22 mouse cellular contexts compared by ENCODE assay signal in the genomic region with DNA sequence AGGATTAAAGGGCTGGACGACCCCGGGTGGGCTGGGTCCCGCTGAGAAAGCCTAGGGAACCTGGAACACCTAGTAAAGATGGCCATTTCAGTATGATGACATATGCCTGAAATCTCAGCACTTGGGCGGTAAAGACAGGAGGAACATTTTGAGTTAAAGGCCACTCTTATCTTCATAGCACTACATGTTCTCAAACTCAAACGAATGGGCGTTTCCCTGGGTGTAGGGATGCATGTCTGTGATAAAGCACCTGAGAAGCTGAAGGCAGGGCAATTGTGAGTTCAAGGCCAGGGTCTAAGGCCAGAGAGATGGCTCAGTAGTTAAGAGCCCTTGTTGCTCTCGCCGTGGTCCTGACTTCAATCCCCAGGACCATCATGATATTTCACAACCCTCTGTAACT.
"Had no signal": no experiment of that assay in that cellular context is flagged by ENCODE, and none has a peak within 500 bp of the region (broad histone marks: within the 10 kb centered on the region; RNA-seq: fewer than 3 reads in every experiment).

No protein-coding gene starts in this region.

- H3K4me3 ChIP-seq: liver, embryonic 15.5 days; lung, embryonic 15.5 days; midbrain, embryonic 12.5 days; midbrain, embryonic 15.5 days; neural tube, embryonic 13.5 days; neural tube, embryonic 15.5 days; stomach, embryonic 15.5 days had no signal

- DNase-seq: liver, postnatal 0 days; lung, adult 2 months; lung, postnatal 14 days; lung, postnatal 36 days; retina, postnatal 1 day; right cerebral cortex, adult 18-20 months; right cerebral cortex, postnatal 25 days; right cerebral cortex, postnatal 4 days; spleen, adult 18-20 months; thymus, adult 2 months; thymus, postnatal 25 days; thymus, postnatal 4 days had no signal

- H3K4me1 ChIP-seq: midbrain, embryonic 12.5 days; midbrain, embryonic 15.5 days; stomach, embryonic 15.5 days had no signal

- H3K27ac ChIP-seq: liver, embryonic 15.5 days; lung, embryonic 15.5 days; macrophage; midbrain, embryonic 12.5 days; midbrain, embryonic 15.5 days; neural tube, embryonic 13.5 days; neural tube, embryonic 15.5 days; stomach, embryonic 15.5 days; stomach, postnatal 0 days had no signal

- H3K4me2 ChIP-seq: liver, embryonic 15.5 days; lung, embryonic 15.5 days; midbrain, embryonic 12.5 days; midbrain, embryonic 15.5 days; neural tube, embryonic 13.5 days; neural tube, embryonic 15.5 days; stomach, embryonic 15.5 days had no signal

- H3K36me3 ChIP-seq: midbrain, embryonic 15.5 days had no signal

- H3K9ac ChIP-seq: liver, embryonic 15.5 days; liver, postnatal 0 days; lung, embryonic 15.5 days; midbrain, embryonic 12.5 days; midbrain, embryonic 15.5 days; neural tube, embryonic 13.5 days; neural tube, embryonic 15.5 days; stomach, embryonic 15.5 days had no signal

- ATAC-seq: liver, postnatal 0 days; lung, postnatal 0 days; midbrain, embryonic 15.5 days had no signal

- H3K9me3 ChIP-seq: liver, embryonic 15.5 days; lung, embryonic 15.5 days; midbrain, embryonic 12.5 days; midbrain, embryonic 15.5 days; neural tube, embryonic 13.5 days; neural tube, embryonic 15.5 days; stomach, embryonic 15.5 days had no signal

- H3K27me3 ChIP-seq: liver, embryonic 15.5 days; lung, embryonic 15.5 days; midbrain, embryonic 12.5 days; midbrain, embryonic 15.5 days; neural tube, embryonic 13.5 days; neural tube, embryonic 15.5 days; stomach, embryonic 15.5 days had no signal
